Comparison of ENCODE assay signal across 8 mouse cellular contexts in genomic region chr1:179960882-179961698, GRCm38 (mm10). TPM values are rescaled to one million over a fixed set of nuclear protein-coding genes. Genes with fewer than 3 reads are reported as not detected.
DNase-seq lines count a peak whose midpoint lies in the region; ATAC-seq and TF ChIP-seq lines count a peak whose summit lies in the region.

No protein-coding gene starts in this region.

- no peaks in the 10 kb centered on the region for H3K27me3 ChIP-seq in lung, embryonic 15.5 days
- no peaks in the 10 kb centered on the region for H3K27me3 ChIP-seq in heart, embryonic 13.5 days (replicated peaks)
- H3K27me3 ChIP-seq in liver, embryonic 13.5 days, result no peaks in the 10 kb centered on the region
- no peaks in the 10 kb centered on the region for H3K27me3 ChIP-seq in stomach, postnatal 0 days (ENCODE audit: control insufficient read depth, insufficient read depth, low read length)

- TF ChIP-seq EP300 in stomach, postnatal 0 days (optimal IDR thresholded peaks at IDR 0.05), result no peak

- H3K27ac ChIP-seq in lung, embryonic 15.5 days, result no peak overlapping the region
- no peak overlapping the region for H3K27ac ChIP-seq in heart, embryonic 13.5 days (replicated peaks)
- H3K27ac ChIP-seq in liver, embryonic 13.5 days, result peak overlapping the region; percentile 64
- H3K27ac ChIP-seq in stomach, postnatal 0 days (replicated peaks), result no peak overlapping the region

- peaks cover 20% of the 10 kb centered on the region for H3K4me1 ChIP-seq in lung, embryonic 15.5 days
- H3K4me1 ChIP-seq in heart, embryonic 13.5 days, result peaks cover 34% of the 10 kb centered on the region
- peaks cover 39% of the 10 kb centered on the region for H3K4me1 ChIP-seq in liver, embryonic 13.5 days (replicated peaks)
- H3K4me1 ChIP-seq in stomach, postnatal 0 days (replicated peaks; ENCODE audit: control insufficient read depth, insufficient read depth), result no peaks in the 10 kb centered on the region

- H3K4me3 ChIP-seq in lung, embryonic 15.5 days, result peak overlapping the region; percentile 81
- H3K4me3 ChIP-seq in heart, embryonic 13.5 days, result peak overlapping the region; percentile 86
- peak overlapping the region; percentile 84 for H3K4me3 ChIP-seq in liver, embryonic 13.5 days (replicated peaks)
- peak overlapping the region; percentile 82 for H3K4me3 ChIP-seq in stomach, postnatal 0 days (ENCODE audit: low read depth, low read length)

- H3K36me3 ChIP-seq in lung, embryonic 15.5 days, result no peaks in the 10 kb centered on the region
- no peaks in the 10 kb centered on the region for H3K36me3 ChIP-seq in heart, embryonic 13.5 days
- H3K36me3 ChIP-seq in liver, embryonic 13.5 days, result no peaks in the 10 kb centered on the region
- no peaks in the 10 kb centered on the region for H3K36me3 ChIP-seq in stomach, postnatal 0 days (ENCODE audit: control insufficient read depth, insufficient read depth, low read length)

- no peak for TF ChIP-seq CTCF in stomach, postnatal 0 days (IDR thresholded peaks at IDR 0.05; ENCODE audit: low read depth)

- H3K9ac ChIP-seq in lung, embryonic 15.5 days, result peak overlapping the region; percentile 41
- peak overlapping the region; percentile 74 for H3K9ac ChIP-seq in heart, embryonic 13.5 days
- H3K9ac ChIP-seq in liver, embryonic 13.5 days, result peak overlapping the region; percentile 95
- 0 out of 2 replicates have a peak overlapping the region, but pooled peaks have one; percentile 31 for H3K9ac ChIP-seq in stomach, postnatal 0 days (ENCODE audit: low read length)

- H3K4me2 ChIP-seq in lung, embryonic 15.5 days, result peak overlapping the region; percentile 84
- peak overlapping the region; percentile 80 for H3K4me2 ChIP-seq in heart, embryonic 13.5 days
- peak overlapping the region; percentile 87 for H3K4me2 ChIP-seq in liver, embryonic 13.5 days
- peak overlapping the region; percentile 69 for H3K4me2 ChIP-seq in stomach, postnatal 0 days (replicated peaks; ENCODE audit: low read depth)

- no peaks in the 10 kb centered on the region for H3K9me3 ChIP-seq in lung, embryonic 15.5 days
- H3K9me3 ChIP-seq in heart, embryonic 13.5 days, result no peaks in the 10 kb centered on the region
- no peaks in the 10 kb centered on the region for H3K9me3 ChIP-seq in liver, embryonic 13.5 days (replicated peaks)
- H3K9me3 ChIP-seq in stomach, postnatal 0 days (ENCODE audit: control insufficient read depth, low read length), result no peaks in the 10 kb centered on the region

- 2% methylated on average over 16 of the region's 16 CpGs for WGBS in lung, embryonic 15.5 days
- WGBS in heart, embryonic 13.5 days, result 3% methylated on average over 16 of the region's 16 CpGs
- 3% methylated on average over 16 of the region's 16 CpGs for WGBS in liver, embryonic 13.5 days (ENCODE audit: insufficient replicate concordance)
- 3% methylated on average over 16 of the region's 16 CpGs for WGBS in stomach, postnatal 0 days

- no peak for ATAC-seq in lung, embryonic 15.5 days (ENCODE audit: borderline replicate concordance, extremely low read depth, low FRiP score, low TSS enrichment)
- ATAC-seq in heart, embryonic 13.5 days (ENCODE audit: extremely low read depth, insufficient number of reproducible peaks, low FRiP score, low TSS enrichment), result no peak
- no peak; the same call in 1 of the 2 replicates for ATAC-seq in liver, embryonic 13.5 days (ENCODE audit: low read depth)
- no peak for ATAC-seq in stomach, postnatal 0 days (ENCODE audit: low FRiP score, low TSS enrichment)
- ATAC-seq in granulocyte monocyte progenitor cell, adult 5-6 weeks (replicated peaks; ENCODE audit: poor library complexity, severe bottlenecking), result no peak

- DNase-seq in lung, postnatal 10 days, result no peak
- peak; percentile 16 to 47 for DNase-seq in cerebellum, postnatal 14 days
- no peak for DNase-seq in liver, embryonic 13.5 days
- DNase-seq in stomach, postnatal 0 days (ENCODE audit: low spot score), result no peak
- DNase-seq in thymus, postnatal 4 days, result no peak

RNA-seq across cellular contexts. Expression of gene Cdc42bpa, which starts 0.8 kb away (rescaled TPM):
- polyA plus RNA-seq in lung, embryonic 15.5 days (2015; fragmentation: Nextera tagmentation; extraction: Ambion mirVana), result 12.6 and 13.7 TPM in 2 replicates
- polyA plus RNA-seq in heart, embryonic 13.5 days (2015; fragmentation: Nextera tagmentation; extraction: Ambion mirVana), result 9.2 and 12.3 TPM in 2 replicates
- 11.1 and 11.4 TPM in 2 replicates for polyA plus RNA-seq in liver, embryonic 13.5 days (2015; fragmentation: Nextera tagmentation; extraction: Ambion mirVana)
- polyA plus RNA-seq in stomach, postnatal 0 days (2015; fragmentation: Nextera tagmentation; extraction: Ambion mirVana), result 8.0 and 8.8 TPM in 2 replicates
- 6.7 and 9.3 TPM in 2 replicates for total RNA-seq in granulocyte monocyte progenitor cell, adult 5-6 weeks (2014; fragmentation: Nextera tagmentation)
- 3.7 and 5.5 TPM in 2 replicates for total RNA-seq in granulocyte monocyte progenitor cell, adult 5-6 weeks (2017)

Comparison
In these comparisons a context has a peak if more than half of its experiments do, and no peak if none do; other contexts are left out.
1. H3K9ac ChIP-seq: peak in every context shown above with its lines; median percentile 95 in liver, embryonic 13.5 days; 74 in heart, embryonic 13.5 days; 41 in lung, embryonic 15.5 days; 31 in stomach, postnatal 0 days.
2. DNase-seq: peak in cerebellum, postnatal 14 days (2 of 2); none in lung, postnatal 10 days (single experiment), liver, embryonic 13.5 days (single experiment), stomach, postnatal 0 days (single experiment) and thymus, postnatal 4 days (single experiment).
3. Peak in every context shown above with its lines, with median percentiles within 50 percentile points of each other: H3K4me2 ChIP-seq and H3K4me3 ChIP-seq.